Mouse (Mus musculus): ENCODE data around the gene Megf6. TPM values are rescaled to one million over a fixed set of nuclear protein-coding genes. Genes with fewer than 3 reads are reported as not detected.

The Megf6 gene
- total RNA-seq, 1 experiment = 5.6 TPM

DNA sequence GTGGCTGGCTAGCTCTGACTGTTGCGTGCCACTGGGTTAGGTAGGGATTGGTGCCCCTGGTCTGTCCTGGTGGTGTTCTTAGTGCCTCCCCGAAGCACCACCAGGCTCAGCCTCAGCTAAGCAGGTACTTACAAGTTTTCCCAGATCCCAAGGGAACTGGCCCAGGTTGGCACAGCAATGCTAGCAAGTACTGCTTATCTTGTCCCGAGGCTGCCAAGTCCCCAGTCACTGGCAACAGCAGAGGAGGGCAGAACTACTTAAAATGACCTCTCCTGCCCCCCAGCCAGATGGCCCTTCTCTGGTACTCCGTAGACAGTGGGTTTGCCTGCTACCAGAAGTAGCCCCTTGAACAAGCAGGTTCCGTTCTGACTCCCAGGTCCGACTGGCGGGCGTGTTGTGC lies 68.7 kb downstream of the Megf6 start:
- H3K4me3 ChIP-seq (ENCODE audit: insufficient read depth in 1 of 2, low read depth in 1 of 2, low read length in 2 of 2, poor library complexity in 1 of 2, severe bottlenecking in 1 of 2) = no peak overlapping the region
- TF ChIP-seq CHD2 (IDR thresholded peaks at IDR 0.05; ENCODE audit: low read depth, low read length) = no peak
- TF ChIP-seq HCFC1 (IDR thresholded peaks at IDR 0.05; ENCODE audit: borderline replicate concordance, insufficient read depth, low read length) = no peak
- TF ChIP-seq MAFK (IDR thresholded peaks at IDR 0.05; ENCODE audit: insufficient read depth, low read depth, low read length) = no peak
- TF ChIP-seq ZC3H11A (IDR thresholded peaks at IDR 0.05; ENCODE audit: borderline replicate concordance, low read depth, low read length) = no peak
- TF ChIP-seq ZNF384 (IDR thresholded peaks at IDR 0.05; ENCODE audit: low read depth, low read length) = no peak
- H3K36me3 ChIP-seq (ENCODE audit: control insufficient read depth, insufficient read depth, low read length, poor library complexity, severe bottlenecking) = no peaks in the 10 kb centered on the region
- no peak overlapping the region for H3K9ac ChIP-seq (ENCODE audit: insufficient read depth, low read depth, low read length, poor library complexity, severe bottlenecking)
- no peak overlapping the region for H3K27ac ChIP-seq (ENCODE audit: insufficient read depth, low read depth, low read length, poor library complexity, severe bottlenecking)
- no peak for DNase-seq (ENCODE audit: low read depth, low spot score)
- no peaks in the 10 kb centered on the region for H3K9me3 ChIP-seq (ENCODE audit: control insufficient read depth, insufficient read depth, low read depth, low read length)
- in situ Hi-C loops (cut with MboI; ENCODE audit: low sequenced_read_pairs in 2 of 2, unreplicated experiment in 2 of 2) = no loop called here
- H3K4me1 ChIP-seq (ENCODE audit: control insufficient read depth in 2 of 2, insufficient read depth in 2 of 2, low read length in 2 of 2, poor library complexity in 1 of 2) = peaks cover 0 to 7% of the 10 kb centered on the region in 2 experiments; a peak in 2 of 4 replicates

DNA sequence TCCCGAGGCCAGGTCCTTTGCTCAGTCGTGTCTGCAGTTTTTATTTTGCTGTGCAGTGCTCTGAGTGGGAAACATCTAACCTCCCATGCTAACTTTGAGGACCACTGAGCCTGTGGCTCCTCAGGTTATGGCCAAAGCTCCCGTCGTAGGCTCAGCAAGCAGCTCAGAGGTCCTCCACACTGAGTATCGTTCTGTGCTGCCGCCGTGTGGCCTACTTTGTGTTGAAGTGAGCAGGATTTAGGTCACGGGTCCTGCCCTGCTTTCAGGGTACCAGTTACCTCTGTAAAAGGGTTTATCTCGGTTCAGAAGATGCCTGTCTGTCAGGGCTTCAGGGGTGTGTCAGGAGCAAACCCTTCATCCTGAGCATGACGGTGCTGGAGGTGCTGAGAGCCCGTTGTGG lies 70.1 kb downstream of the Megf6 start:
- Histone ChIP-seq H3K4me3 (ENCODE audit: insufficient read depth in 1 of 2, low read depth in 1 of 2, low read length in 2 of 2, poor library complexity in 1 of 2, severe bottlenecking in 1 of 2) (no peak overlapping the region), H3K27ac (ENCODE audit: insufficient read depth, low read depth, low read length, poor library complexity, severe bottlenecking) (no peak overlapping the region), H3K4me1 (ENCODE audit: control insufficient read depth in 2 of 2, insufficient read depth in 2 of 2, low read length in 2 of 2, poor library complexity in 1 of 2) (peaks cover 0 to 6% of the 10 kb centered on the region in 2 experiments; a peak in 2 of 4 replicates), H3K9me3 (ENCODE audit: control insufficient read depth, insufficient read depth, low read depth, low read length) (no peaks in the 10 kb centered on the region), H3K36me3 (ENCODE audit: control insufficient read depth, insufficient read depth, low read length, poor library complexity, severe bottlenecking) (no peaks in the 10 kb centered on the region), H3K9ac (ENCODE audit: insufficient read depth, low read depth, low read length, poor library complexity, severe bottlenecking) (no peak overlapping the region)
- DNase-seq (ENCODE audit: low read depth, low spot score) = no peak
- no peak for TF ChIP-seq ZC3H11A (IDR thresholded peaks at IDR 0.05; ENCODE audit: borderline replicate concordance, low read depth, low read length)
- TF ChIP-seq ZNF384 (IDR thresholded peaks at IDR 0.05; ENCODE audit: low read depth, low read length) = no peak
- in situ Hi-C loops (cut with MboI; ENCODE audit: low sequenced_read_pairs in 2 of 2, unreplicated experiment in 2 of 2) = no loop called here

DNA sequence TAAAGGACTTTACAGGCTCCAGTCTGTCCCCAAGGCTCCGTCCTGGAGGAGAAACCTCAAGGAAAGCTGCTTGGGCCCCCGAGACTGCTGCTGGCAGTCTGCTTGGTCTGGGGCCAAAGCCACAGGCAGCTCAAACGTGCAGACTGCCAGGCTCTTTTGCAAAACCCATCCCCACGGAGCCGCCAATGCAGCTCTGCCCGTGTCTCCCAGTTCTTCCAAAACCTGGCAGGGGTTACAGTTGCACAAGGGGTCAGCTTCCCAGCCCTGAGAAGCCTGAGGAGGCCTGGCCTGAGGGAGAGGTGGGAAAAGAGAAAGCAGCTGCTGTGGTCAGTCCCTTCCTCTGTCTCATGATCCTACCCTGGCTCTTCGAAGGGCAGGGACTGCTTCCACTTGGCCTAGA lies 74.8 kb downstream of the Megf6 start:
- Histone ChIP-seq H3K9me3 (ENCODE audit: control insufficient read depth, insufficient read depth, low read depth, low read length) (no peaks in the 10 kb centered on the region), H3K27ac (ENCODE audit: insufficient read depth, low read depth, low read length, poor library complexity, severe bottlenecking) (no peak overlapping the region), H3K4me3 (ENCODE audit: insufficient read depth in 1 of 2, low read depth in 1 of 2, low read length in 2 of 2, poor library complexity in 1 of 2, severe bottlenecking in 1 of 2) (no peak overlapping the region), H3K36me3 (ENCODE audit: control insufficient read depth, insufficient read depth, low read length, poor library complexity, severe bottlenecking) (no peaks in the 10 kb centered on the region), H3K4me1 (ENCODE audit: control insufficient read depth in 2 of 2, insufficient read depth in 2 of 2, low read length in 2 of 2, poor library complexity in 1 of 2) (peaks cover 0 to 22% of the 10 kb centered on the region in 2 experiments; a peak in 1 of 4 replicates), H3K9ac (ENCODE audit: insufficient read depth, low read depth, low read length, poor library complexity, severe bottlenecking) (no peak overlapping the region)
- in situ Hi-C loops (cut with MboI; ENCODE audit: low sequenced_read_pairs in 2 of 2, unreplicated experiment in 2 of 2) = no loop called here
- TF ChIP-seq HCFC1 (IDR thresholded peaks at IDR 0.05; ENCODE audit: borderline replicate concordance, insufficient read depth, low read length) = no peak
- TF ChIP-seq MAFK (IDR thresholded peaks at IDR 0.05; ENCODE audit: insufficient read depth, low read depth, low read length) = no peak
- no peak for TF ChIP-seq ZC3H11A (IDR thresholded peaks at IDR 0.05; ENCODE audit: borderline replicate concordance, low read depth, low read length)
- no peak for TF ChIP-seq CHD2 (IDR thresholded peaks at IDR 0.05; ENCODE audit: low read depth, low read length)
- TF ChIP-seq ZNF384 (IDR thresholded peaks at IDR 0.05; ENCODE audit: low read depth, low read length) = no peak
- no peak for DNase-seq (ENCODE audit: low read depth, low spot score)

DNA sequence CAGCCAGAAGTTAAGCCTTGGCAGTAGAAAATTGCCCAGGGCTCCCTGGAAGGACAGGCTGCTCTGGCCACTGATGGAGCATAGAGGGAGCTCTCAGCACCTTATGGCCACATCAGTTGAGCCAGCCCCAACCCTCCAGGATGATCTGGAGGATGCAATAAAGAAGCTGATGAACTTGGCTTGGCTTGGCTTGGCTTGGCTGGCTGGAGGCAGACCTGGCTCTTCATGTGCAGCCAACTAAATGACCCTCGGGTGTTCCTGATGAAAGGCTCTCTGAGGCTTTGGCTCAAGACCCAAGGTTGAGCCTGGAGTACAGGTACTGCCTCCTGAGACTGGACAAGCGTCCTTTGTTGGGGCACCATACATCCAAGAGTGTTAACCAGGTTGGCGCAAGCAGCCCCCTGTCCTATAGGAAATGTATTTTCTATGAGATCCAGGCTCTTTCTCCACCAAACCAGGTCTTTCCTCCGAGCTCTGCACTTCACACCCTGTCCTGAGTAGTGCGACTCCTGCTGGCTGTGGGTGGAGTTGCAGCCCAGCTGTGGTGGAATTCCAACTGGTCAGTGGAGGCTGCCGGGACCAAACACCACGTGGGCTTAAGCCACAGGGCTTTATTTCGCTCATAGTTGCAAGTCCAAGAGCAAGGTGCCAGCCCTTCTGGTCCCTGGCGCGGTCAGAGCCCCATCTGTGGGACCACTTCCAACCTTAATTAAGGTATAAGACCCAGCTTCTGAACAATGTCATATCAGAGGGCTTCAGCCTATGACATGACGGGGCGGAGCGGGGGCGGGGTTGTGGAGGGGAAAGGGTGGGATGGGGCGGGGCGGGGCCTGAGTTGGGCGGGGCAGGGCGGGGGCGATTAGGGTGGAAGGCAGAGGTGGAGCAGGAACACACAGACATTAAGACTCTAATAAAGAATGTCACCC lies 75.8 kb downstream of the Megf6 start:
- peak overlapping the region; percentile 66 to 83 for H3K4me3 ChIP-seq (ENCODE audit: insufficient read depth in 1 of 2, low read depth in 1 of 2, low read length in 2 of 2, poor library complexity in 1 of 2, severe bottlenecking in 1 of 2)
- no peak for TF ChIP-seq CHD2 (IDR thresholded peaks at IDR 0.05; ENCODE audit: low read depth, low read length)
- no peak for TF ChIP-seq ZC3H11A (IDR thresholded peaks at IDR 0.05; ENCODE audit: borderline replicate concordance, low read depth, low read length)
- TF ChIP-seq HCFC1 (IDR thresholded peaks at IDR 0.05; ENCODE audit: borderline replicate concordance, insufficient read depth, low read length) = no peak
- TF ChIP-seq MAFK (IDR thresholded peaks at IDR 0.05; ENCODE audit: insufficient read depth, low read depth, low read length) = no peak
- TF ChIP-seq ZNF384 (IDR thresholded peaks at IDR 0.05; ENCODE audit: low read depth, low read length) = no peak
- peak; percentile 91 for DNase-seq (ENCODE audit: low read depth, low spot score)
- in situ Hi-C loops (cut with MboI; ENCODE audit: low sequenced_read_pairs in 2 of 2, unreplicated experiment in 2 of 2) = no loop called here
- no peak overlapping the region for H3K27ac ChIP-seq (ENCODE audit: insufficient read depth, low read depth, low read length, poor library complexity, severe bottlenecking)
- peaks cover 0 to 22% of the 10 kb centered on the region in 2 experiments; a peak in 1 of 4 replicates for H3K4me1 ChIP-seq (ENCODE audit: control insufficient read depth in 2 of 2, insufficient read depth in 2 of 2, low read length in 2 of 2, poor library complexity in 1 of 2)
- no peaks in the 10 kb centered on the region for H3K9me3 ChIP-seq (ENCODE audit: control insufficient read depth, insufficient read depth, low read depth, low read length)
- H3K36me3 ChIP-seq (ENCODE audit: control insufficient read depth, insufficient read depth, low read length, poor library complexity, severe bottlenecking) = no peaks in the 10 kb centered on the region
- H3K9ac ChIP-seq (ENCODE audit: insufficient read depth, low read depth, low read length, poor library complexity, severe bottlenecking) = peak overlapping the region; percentile 74; the same call in 1 of the 2 replicates
